Mouse (Mus musculus) hematopoietic stem cell, adult 5-6 weeks (primary cell): ENCODE results near the gene Nrxn3. TPM values are rescaled to one million over a fixed set of nuclear protein-coding genes. Genes with fewer than 3 reads are reported as not detected.

Experiments
- ATAC-seq, 2 experiments: fragments of 125-278 bp in 1 of 2; replicated peaks in 1 of 2; 2 replicates each; pipeline ENCODE4 v1.8.0; 2016 to 2017; ENCODE audit warnings: inconsistent platforms in 2 of 2, mild to moderate bottlenecking in 2 of 2, moderate number of reproducible peaks in 2 of 2, low read depth in 1 of 2, moderate TSS enrichment in 1 of 2; ENCODE audit not compliant: low FRiP score in 2 of 2, poor library complexity in 2 of 2, severe bottlenecking in 2 of 2, insufficient read depth in 1 of 2, low TSS enrichment in 1 of 2
- total RNA-seq: library from RNA; stranded (forward); fragments of 172-1452, 232-1000 nt; gene quantifications from 2 replicates; pipeline ENCODE4 v1.2.3, GENCODE M21; 2017

Nrxn3 gene
- total RNA-seq, 1 experiment from 2014 or later: not detected

DNA sequence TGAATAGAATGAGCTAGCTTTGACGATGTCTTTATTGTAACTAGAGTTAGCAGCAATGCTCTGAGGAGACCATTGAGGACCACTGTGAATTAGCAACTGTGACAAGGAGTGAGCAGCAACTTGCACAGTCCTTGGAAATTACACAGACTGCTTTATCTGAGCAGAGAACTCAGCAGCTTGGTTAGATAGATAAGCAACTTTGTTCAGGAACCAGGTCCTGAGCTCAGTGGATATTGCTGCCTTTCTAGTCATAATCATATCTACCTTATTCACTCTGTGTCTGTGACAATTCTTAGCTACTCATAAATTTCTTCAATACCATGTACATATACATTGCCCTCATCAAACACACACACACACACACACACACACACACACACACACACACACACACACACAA, 70.6 kb downstream of the Nrxn3 start:
- ATAC-seq: no peak

DNA sequence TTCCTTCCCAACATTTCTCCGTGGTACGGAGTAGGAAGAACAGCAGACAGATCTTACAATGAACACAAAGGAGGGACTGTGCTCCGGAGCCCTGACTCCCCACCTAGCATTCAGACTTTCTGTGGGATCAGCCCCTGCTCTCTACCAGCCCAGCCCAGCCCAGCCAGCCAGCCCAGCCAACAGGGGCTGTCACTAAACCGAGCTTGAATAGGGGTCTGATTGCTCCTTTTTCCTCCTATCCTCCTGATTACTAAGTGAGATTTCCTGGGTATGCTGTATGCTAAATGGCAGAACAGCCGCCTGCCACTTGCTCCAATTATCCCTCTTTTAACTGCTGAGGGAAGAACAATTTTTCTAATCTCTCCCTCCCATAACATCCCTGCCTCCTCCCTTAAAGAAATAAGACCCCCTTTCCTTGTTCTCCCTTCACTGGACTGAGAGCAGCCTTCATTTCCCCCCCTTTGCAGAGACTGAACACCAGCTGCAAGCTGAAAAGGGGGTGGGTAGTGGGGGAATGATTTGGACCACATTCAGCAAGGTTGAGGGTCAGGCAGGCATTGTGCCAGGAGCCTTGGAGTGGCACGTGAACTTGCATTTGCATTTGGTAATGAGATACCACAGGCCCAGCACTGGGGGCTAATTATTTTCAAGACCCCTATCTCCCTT, 78.4 kb downstream of the Nrxn3 start:
- no peak for ATAC-seq

DNA sequence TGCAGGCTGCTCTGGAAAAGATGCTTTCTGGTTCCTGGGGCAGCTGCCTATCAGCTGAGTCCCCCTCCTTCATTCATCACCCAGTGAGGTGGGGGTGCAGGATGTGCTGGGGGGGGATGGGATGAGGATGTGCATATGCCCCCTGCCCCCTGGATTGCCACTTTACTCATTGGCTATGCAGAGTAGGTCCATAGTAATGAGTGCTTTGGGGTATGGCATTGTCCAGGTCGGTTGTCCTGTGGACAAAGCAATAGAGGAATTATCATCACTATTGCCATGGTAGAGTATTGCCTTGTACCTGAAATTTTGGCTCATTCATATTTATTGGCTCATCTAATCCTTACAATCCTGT, 79.0 kb downstream of the Nrxn3 start:
- no peak for ATAC-seq

DNA sequence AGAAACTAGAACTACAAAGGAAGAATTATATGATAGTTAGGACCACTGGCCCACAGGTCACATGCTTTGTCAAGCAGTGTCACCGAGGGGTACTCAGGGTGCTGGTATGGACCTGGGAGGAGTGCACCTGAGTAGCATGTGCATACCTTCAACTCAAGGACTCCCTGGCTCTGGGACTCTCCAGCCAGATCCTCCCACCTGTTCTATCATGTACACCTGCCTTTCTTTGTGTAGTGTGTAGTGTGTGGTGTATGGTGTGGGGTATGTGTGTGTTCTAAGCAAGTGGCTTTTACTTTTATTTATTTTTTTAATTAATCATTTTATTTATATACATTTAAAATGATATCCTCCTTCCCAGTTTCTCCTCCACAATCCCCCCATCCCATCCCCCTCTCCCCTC, 86.3 kb downstream of the Nrxn3 start:
- ATAC-seq: no peak

DNA sequence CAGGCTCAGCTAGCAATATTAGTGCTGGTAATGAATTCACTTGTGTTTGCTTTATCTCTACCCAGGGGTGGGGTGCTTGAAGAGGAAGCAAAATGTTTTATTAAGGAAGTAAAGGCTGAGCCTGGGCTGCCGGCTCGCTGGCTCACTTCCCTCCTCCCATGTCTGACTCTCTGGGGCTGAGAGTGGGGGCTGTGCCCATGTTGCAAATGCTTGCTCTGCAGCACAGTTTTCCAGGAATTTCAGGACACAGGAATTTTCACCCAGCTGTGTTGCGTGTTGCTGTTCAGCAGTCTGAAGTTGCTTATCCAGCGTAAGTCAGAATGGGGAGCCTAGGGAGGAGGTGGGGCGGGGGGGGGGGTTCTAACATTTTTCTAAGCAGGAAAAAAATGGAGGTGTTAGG, 89.5 kb downstream of the Nrxn3 start:
- peak in 1 of 2 experiments; percentile 53; a peak in 1 of 4 replicates for ATAC-seq

DNA sequence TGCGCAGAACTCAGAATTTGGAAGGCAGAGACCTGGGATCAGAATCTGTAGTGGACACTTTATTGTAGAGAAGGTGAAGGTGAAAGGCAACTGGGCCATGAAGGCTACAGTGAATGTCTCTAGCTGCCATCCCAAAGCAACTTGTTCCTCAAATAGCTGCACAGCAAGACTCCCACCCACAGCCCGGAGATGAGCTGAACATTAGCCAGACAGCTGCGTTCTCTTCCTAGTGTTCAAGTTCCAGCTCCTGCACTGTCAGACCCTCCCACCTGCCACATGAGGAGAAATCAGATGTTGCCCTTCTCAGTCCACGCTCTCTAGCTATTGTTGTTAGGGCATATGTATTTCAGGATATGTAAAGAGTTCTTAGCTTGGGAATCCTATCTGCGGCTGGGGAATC, 94.2 kb downstream of the Nrxn3 start:
- no peak for ATAC-seq

DNA sequence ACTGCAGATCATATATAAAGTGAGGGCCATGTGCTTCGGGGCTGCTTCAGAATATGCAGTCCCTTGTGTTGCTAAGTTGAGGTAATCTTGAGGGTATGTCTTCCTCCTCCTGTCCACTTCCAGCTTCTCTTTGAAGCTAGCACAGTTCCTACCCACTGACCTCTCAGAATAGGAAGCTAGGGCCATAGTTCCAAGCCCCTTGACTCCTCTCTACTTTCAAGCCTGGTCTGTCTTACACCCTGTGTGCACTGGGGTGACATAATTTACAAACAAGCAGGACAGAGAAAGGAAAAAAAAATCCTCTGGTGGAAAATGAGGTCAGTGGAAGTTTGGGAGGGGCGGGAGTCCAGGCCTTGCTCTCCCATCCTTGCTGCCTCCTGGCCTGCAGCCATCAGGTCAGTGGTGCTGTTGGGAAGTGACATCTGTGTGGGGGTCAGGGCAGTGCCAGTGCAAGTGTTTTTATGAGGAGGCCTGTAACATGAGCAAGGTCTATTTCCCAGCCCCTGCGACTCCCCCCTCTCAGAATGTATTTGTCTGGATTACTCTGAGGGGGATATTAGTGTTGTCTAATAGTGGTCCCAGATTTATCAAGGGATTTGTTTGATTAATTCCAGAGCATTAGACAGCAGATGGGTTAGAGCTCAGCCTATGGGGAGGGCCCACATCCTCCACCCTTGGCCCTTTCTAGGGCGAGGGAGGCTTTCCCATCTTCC, 96.1 kb downstream of the Nrxn3 start:
- ATAC-seq: no peak

DNA sequence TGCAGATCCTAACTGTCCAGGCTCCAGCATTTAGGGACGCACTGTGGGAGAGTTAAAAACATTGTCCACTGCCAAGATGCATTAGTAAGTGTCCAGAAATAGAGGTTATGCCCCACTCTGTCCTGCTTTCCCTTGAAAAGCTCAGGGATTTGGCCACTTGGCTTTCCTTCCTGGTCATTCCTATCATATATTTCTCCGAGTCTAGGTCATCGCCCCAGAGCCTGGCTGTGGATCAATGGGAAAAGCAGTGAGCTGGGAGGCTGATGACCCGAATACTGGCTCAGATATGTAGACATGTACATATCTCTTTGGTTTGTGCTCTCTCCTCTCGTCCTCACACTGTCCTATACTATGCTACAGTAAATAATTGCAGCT, 96.6 kb downstream of the Nrxn3 start:
- ATAC-seq: no peak

DNA sequence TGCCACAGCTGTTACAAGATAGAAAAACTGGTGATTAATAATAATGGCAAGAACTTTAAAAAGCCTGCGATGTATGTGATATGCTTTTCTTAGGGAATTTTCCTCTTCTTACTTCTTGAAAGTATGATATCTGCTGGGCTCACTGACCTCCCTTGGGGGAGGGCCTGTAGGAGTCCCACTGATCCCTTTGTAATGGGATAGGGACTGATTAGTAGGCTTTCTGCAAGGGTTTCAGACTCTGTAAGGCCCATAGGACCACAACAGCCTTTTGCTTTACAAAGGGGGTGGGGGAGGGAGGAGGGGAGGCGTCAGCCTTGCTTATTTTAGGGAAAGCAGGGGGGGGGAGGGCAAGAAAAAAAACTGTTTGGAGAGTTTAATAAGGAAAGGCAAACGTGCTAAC, 97.5 kb downstream of the Nrxn3 start:
- ATAC-seq: no peak

DNA sequence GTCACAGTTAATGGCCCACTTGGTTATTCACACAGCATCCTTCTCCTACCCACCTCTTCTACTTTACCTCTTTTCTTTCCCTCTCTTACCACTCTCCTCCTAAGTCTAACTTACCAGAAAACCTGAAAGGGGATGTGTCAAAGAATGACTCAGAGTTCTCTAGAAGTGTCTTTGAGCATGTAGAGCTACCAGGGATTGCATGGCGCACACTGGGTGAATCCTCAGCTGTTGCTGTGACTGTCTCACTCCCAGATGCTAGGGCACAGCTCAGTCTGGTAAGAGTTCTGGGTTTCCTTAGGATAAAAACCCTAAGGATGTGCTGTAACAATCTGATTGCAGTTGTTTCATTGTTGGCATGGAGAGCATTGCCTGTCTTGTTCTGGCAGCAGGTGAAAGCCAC, 108.2 kb downstream of the Nrxn3 start:
- no peak for ATAC-seq

DNA sequence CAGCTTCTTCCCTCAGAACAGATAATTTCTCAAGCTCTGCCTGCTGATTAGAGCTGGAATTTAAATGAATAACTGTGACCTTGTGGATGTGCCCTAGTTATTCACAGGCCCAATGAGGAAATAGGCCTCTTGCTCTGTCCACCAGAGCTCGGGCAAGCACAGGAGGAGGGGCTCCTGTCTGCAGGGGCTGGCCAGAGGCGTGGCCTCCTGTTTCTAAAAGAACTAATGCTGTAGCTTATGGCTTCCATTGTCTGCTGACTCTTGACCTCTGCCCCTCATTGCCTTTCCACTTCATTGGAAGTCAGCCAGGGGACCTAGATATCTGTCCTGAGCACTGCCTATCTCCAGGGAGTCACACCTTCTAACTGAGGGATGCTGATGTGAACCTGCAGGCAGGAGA, 113.1 kb downstream of the Nrxn3 start:
- no peak for ATAC-seq

DNA sequence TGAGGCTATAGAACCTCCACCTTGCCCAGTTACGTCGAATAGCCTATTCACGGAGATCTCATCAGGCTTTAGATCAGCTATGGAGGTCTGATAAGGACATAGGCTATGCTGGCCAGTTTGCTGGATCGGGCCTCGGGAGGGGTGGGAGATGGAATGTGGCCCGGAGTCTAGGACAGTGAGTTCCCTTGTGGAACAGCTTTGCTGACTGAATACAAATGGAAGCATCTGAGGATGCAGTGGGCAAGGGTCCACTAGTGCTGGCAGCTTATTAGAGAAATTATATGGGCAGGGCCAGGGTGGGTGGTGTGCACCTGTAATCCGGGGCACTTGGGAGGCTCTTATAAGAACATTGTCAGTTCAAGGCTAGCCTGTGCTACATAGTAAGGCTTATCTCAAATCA, 117.0 kb downstream of the Nrxn3 start:
- ATAC-seq: no peak

DNA sequence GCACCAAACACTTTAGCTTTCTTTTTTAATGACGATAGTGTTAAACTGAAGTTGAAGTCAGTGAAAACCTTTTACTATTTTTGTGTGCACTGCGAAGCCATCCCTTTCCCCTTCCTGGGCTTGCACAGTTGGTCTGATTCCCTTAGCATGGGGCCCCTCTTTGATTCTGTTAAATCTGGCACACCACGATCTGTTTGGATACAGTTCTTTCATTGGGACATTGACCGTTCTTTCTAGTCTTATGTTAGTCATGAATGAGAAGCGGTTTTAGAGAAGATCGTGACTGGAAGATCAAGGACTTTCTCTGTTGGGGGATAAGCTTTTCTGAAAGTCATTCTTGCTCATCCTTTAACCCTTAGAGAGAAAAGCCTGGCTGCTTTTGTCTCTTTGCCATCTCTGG, 118.7 kb downstream of the Nrxn3 start:
- ATAC-seq: no peak

DNA sequence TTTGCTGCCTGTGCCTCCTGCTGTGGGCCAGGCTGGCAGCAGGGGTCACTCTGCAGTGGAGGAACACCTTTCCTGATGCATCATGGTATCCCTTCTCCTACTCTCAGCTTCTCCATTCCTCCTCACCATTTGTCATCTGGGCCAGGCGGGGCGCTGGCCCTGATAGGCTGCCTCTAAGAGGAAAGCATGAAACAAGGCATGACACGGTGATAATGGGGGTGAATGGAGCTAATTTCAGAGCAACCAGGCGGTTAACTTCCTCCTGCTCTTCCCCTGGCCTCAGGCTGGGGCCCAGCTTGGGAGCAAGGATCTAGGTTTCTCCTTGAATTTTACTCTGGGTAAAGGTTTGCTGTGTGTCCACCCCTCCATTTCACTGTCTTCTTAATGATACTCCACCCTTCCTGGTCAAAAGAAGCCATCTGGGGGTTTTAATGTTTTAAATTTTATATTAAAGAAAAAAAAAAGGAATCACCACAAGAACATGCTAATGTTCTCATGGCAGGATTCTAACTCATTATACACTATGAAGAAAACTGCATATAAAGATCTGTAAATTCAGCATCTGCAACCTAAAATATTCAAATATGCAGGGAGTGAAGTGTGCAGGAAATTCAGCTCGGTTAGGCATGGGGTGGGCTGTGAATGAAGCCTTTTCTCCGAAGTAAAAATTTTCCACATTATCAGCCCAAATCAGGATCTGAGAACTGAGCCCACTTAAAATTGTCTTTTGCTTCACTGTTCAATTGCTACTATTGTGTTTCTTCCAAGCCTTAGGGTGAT, 127.9 kb downstream of the Nrxn3 start:
- ATAC-seq: no peak

DNA sequence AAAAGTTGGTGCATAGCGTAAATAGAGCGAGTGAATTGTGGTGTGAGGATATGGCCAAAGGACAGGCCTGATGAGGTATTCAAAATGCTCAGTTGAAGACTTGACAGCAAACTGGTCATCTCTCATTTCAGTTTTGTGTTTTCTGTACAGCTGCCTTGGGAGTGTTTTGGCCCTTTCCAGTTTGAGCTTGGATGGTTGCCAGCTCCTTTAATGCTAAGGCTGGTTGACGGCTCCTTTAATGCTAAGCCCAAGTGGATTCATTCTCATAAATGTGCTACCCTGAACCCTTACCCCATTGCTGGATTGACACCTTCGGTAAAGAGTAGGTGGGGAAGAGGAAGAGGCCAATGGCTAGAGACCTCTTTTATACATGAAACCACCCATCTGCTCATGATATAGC, 131.4 kb downstream of the Nrxn3 start:
- ATAC-seq: no peak

DNA sequence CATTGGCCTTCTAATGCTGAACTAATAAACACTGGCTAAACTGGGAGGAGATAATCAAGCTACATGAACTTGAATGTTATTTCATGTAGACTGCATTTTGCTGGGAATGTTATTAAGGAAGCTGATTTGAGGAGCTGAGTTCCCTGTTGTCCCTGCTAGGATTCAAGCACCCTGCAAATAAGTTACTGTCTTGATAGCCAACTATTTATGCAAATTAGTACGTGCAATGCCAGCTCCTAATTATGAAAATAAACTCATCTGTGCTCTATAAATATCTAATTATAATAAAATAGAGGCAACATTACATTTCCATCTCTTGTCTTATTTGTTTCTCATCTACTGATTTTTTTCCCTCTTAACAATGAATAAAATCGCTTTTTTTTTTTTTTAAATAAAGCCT, 135.0 kb downstream of the Nrxn3 start:
- ATAC-seq: no peak

DNA sequence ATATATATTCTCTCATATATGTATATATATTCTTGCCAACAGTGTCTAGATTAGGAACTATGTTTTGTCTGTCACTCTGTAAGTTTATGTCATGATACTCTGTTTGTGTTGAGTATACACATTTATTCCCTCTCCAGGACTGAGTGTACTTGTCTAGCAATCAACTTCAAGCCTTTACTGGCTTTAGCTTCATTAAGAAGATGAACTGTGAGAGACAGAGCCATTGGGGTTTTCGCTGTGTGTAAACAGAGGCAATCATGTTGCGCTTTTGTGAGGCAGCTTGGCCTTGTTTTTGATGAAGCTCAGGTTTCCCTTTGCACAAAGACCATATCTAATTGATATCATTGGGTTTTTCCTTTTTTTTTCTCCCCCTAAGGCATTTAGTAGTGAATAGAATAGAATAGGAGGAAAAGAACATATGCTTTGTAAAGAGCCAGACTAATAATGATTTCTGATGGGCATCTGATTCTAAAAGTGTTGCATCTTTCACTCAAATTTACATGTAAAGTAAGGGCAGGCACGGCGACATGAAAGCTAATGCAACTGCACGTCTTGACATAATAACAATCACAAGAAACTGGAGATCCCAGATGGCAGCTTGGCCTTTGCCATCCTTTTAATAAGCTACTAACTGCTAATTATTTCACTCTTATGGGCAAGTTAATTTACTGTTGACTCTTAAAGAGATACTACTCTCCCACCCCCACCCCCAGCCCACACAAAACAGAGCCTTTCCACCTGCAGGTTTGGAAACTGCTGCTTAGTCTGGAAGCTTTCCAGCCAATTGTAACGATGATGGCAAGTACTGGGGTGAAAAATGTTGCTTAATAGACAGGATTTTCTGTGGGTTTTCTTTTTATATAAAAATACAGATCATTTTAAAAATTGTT, 137.0 kb downstream of the Nrxn3 start:
- ATAC-seq: no peak

DNA sequence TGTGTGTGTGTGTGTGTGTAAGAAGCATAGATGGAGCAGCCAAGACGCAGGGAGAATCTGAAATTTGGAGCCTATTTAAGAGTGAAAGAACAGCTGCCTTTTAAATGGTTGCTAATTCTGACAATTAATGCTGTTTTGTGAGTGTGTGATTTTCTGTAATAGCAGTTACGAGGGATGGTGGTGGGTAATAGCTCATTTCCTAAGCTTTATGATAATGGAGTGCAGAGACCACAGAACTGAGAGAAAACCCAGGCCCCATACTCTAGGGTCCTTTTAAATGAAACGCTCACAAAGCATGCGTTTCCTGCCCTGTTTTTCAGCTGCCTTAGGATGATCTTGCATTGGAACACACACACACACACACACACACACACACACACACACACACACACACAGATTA, 137.7 kb downstream of the Nrxn3 start:
- no peak for ATAC-seq
